Mouse (Mus musculus) spleen, adult 2 months (tissue): ENCODE data around the gene Defb45.

Experiments used
- CTCF ChIP-seq: fragments of 200-500 bp; IDR thresholded peaks from 2 replicates; pipeline ENCODE4 v1.5.1; 2011; ENCODE audit warnings: mild to moderate bottlenecking, inconsistent platforms; ENCODE audit not compliant: insufficient read depth, insufficient read length, insufficient replicate concordance; ENCODE audit errors: extremely low read depth
- POLR2A ChIP-seq: fragments of 200-500 bp; IDR thresholded peaks from 2 replicates; pipeline ENCODE4 v1.6.1; 2011; ENCODE audit warnings: low read depth, low read length, inconsistent platforms

GRCm38 (mm10) chr2:152622953-152623352 is 23.8 kb upstream of the Defb45 start, which contains the start of gene Defb25:
- TF ChIP-seq POLR2A (no peak), CTCF (no peak)
